Mouse (Mus musculus): Measurements from ENCODE around the gene Npy5r. TPM values are rescaled to one million over a fixed set of nuclear protein-coding genes. Genes with fewer than 3 reads are reported as not detected.

Npy5r gene
- 2.0 TPM in 2 replicates for polyA plus RNA-seq (2012; rRNA removed)

DNA sequence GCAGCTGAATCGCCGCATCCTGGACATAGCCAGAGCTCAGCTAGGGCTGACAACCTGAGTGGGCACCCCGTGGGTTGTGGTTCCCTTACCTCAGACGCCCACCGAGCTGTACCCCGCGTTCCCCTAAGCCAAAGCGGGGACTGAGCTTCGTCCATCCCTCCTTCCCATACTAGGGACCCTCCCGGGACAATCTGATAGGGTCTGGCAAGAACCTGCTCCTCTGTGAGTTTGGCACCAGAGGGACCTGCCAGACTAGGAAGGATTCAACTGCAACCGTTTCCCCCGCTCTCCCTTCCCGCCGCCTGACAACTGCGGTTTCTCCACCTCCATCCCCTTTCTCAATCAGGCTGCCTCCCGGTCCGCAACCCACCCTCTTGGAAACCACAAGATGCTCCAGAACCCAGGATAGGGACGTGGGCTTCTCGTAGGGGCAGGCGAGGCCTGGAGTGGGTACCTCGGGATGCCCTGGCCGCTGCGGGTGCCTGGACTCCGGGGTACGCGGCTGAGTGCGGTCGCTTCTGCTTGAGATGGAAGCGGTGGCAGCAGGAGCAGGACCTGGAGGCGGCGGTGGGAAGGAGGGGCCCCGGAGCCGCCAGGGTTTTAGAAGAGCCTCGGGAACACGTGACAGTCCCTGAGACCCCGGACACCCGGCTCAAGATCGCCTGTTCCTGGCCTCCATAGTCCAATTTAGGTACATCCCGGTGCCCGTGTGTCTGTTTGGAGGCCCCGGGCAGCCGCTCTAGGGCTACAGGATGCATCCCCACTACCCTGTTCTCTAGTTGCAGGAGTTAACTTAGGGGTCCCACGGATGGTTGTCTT lies at the start of gene Npy5r:
Npy5r (minus strand) TSS at position 618 of the 819 bp plus-strand sequence.

DNA sequence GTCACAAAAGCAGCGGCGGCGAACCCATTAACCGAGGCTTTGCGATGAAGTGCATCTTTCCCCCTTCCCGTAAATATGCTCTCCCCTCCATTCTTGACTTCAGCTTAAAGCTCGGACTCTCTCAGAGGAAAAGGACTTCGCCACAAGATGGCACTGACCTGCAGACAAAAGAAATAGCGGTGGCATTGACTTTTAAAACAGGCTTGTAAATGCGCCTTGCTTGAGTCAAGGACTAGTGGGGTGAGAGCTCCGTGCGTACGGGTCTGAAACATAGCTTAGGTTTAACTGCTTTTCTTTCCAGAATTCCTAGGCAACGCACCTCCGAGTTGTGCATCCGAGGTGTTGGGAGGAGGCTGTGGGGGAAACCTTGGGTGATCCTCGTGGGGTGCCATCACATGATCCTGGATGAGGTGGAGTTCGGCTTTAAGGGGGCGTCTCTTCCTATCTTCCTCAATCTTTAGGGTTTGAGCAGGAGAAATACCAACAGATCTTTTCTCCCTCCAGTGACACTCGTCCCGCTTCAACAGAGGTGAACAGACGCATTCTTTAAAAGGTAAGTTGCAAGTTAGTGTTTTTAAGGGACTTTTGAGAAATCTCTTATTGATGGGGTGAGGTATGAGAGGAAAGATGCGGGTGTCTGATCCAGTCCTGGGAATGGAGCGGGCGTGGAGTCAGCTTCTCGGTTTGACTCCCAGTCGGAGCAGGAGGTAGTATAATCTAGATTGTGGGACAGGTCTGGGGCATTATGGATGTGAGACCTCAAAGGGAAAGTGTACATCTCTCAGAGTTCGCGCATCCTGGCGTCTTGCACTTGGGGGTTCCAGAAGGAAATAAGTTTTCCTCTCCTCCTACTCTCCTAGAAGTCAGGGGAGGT lies 9.3 kb upstream of the Npy5r start, which contains the start of gene Npy1r:
Npy1r (plus strand) TSS at position 223 of the 874 bp plus-strand sequence.

Other genes starting within 250 kb of the Npy5r start
- 11.4 and 11.9 TPM in 2 replicates for gene Tma16, start 201.6 kb downstream of the Npy5r start, polyA plus RNA-seq (2012; rRNA removed)
- gene Tktl2, start 176.4 kb downstream of the Npy5r start, polyA plus RNA-seq (2012; rRNA removed), result 0.04 TPM in 2 replicates
- 12.8 and 16.3 TPM in 2 replicates for gene Npy1r, start 9.1 kb upstream of the Npy5r start, polyA plus RNA-seq (2012; rRNA removed)
- gene Naf1, start 172.1 kb upstream of the Npy5r start, polyA plus RNA-seq (2012; rRNA removed), result 8.7 and 8.9 TPM in 2 replicates

All from central nervous system, embryonic 18 days (tissue).